Mouse (Mus musculus) left cerebral cortex, adult 6 months (tissue): ENCODE measurements around the gene Olfr904. TPM values are rescaled to one million over a fixed set of nuclear protein-coding genes. Genes with fewer than 3 reads are reported as not detected.

Experiments
- long read RNA-seq, 2 experiments: library from polyadenylated mRNA; unstranded; transcript quantifications; one replicate each; pipeline ENCODE4 v2.0.0; 2019 to 2020
- polyA plus RNA-seq: library from polyadenylated mRNA; unstranded; fragments of <200 nt; fragmentation: Nextera tagmentation; gene quantifications from 2 replicates; pipeline ENCODE4 v1.2.3, GENCODE M21; 2021

The Olfr904 gene
- not detected in 2 replicates for polyA plus RNA-seq
- long read RNA-seq, experiment 1 = 0 reads
- long read RNA-seq, experiment 2 = 0 reads

GRCm38 (mm10) chr9:38462844-38463243, at the start of gene Olfr904:
Gene Olfr904, plus strand, starts transcription at chr9:38463144.

GRCm38 (mm10) chr9:38429155-38429554, 33.8 kb upstream of the Olfr904 start, which contains the start of gene Olfr901:
Gene Olfr901, plus strand, starts transcription at chr9:38429455.

DNA sequence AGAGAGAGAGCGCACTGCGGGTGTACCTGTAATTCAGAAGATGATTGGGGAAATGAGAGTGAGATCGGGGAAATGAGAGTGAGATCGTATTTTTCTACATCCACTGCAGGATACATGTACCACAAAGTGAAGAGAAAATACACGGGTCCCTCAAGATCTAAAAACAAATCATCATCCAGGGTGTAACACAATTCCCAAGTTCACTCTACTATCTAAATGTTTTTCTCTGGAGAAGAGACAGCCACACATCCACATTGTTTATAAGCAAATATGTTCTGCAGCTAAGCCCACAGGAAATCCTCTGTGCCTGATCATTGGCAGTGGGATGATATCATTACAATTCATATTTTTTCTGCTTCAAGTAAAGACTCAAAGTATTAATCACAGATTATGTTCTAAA, 15.6 kb upstream of the Olfr904 start, which contains the start of gene Olfr902:
Olfr902 (plus strand) TSS at position 301 of the 400 bp plus-strand sequence.

GRCm38 (mm10) chr9:38470807-38471206, 7.9 kb downstream of the Olfr904 start, which contains the start of gene Olfr905:
Gene Olfr905, plus strand, starts transcription at chr9:38471107.

DNA sequence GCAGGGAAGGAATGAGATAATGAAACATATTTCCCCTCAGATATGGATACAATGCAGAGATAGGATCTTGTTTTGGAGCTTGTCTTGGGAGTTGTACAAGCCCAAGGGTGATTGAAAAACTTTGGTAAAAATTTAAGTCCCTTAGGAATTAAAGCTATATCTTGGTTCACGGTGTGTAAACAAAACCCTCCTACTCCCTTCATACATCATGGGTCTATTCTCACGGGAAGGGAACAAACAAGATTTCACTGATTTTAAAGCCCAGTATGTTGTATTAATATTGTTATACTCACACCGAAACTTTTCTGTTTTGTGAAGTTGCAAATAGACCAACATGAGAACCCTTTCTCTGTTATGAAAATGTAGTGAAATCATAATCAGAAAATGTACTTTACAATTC, 23.8 kb downstream of the Olfr904 start, which contains the start of gene Olfr906:
Olfr906 (plus strand) TSS at position 301 of the 400 bp plus-strand sequence.

GRCm38 (mm10) chr9:38495501-38495900, 32.6 kb downstream of the Olfr904 start, which contains the start of gene Olfr907:
Gene Olfr907, plus strand, starts transcription at chr9:38495801.

Other genes with a start within 250 kb of the Olfr904 start
- gene Olfr894, start 245.1 kb upstream of the Olfr904 start, polyA plus RNA-seq = not detected in 2 replicates
- not detected in 2 replicates for gene Olfr143, start 210.4 kb upstream of the Olfr904 start, polyA plus RNA-seq
- gene Olfr895, start 195.3 kb upstream of the Olfr904 start, polyA plus RNA-seq = not detected in 2 replicates
- not detected in 2 replicates for gene Olfr896-ps1, start 172.0 kb upstream of the Olfr904 start, polyA plus RNA-seq
- gene Olfr25, start 134.1 kb upstream of the Olfr904 start, polyA plus RNA-seq = not detected in 2 replicates
- not detected in 2 replicates for gene Olfr898, start 114.7 kb upstream of the Olfr904 start, polyA plus RNA-seq
- gene Olfr250, start 96.2 kb upstream of the Olfr904 start, polyA plus RNA-seq = not detected in 2 replicates
- not detected in 2 replicates for gene Olfr251, start 86.1 kb upstream of the Olfr904 start, polyA plus RNA-seq
- not detected in 2 replicates for gene Olfr147, start 61.4 kb upstream of the Olfr904 start, polyA plus RNA-seq
- not detected in 2 replicates for gene Olfr901, start 33.7 kb upstream of the Olfr904 start, polyA plus RNA-seq
- not detected in 2 replicates for gene Olfr902, start 15.5 kb upstream of the Olfr904 start, polyA plus RNA-seq
- not detected in 2 replicates for gene Olfr905, start 8.0 kb downstream of the Olfr904 start, polyA plus RNA-seq
- not detected in 2 replicates for gene Olfr906, start 23.9 kb downstream of the Olfr904 start, polyA plus RNA-seq
- not detected in 2 replicates for gene Olfr907, start 32.7 kb downstream of the Olfr904 start, polyA plus RNA-seq
- gene Olfr911-ps1, start 58.4 kb downstream of the Olfr904 start, polyA plus RNA-seq = not detected in 2 replicates
- not detected in 2 replicates for gene Olfr910, start 74.7 kb downstream of the Olfr904 start, polyA plus RNA-seq
- gene Olfr912, start 117.0 kb downstream of the Olfr904 start, polyA plus RNA-seq = not detected in 2 replicates
- gene Olfr913, start 129.6 kb downstream of the Olfr904 start, polyA plus RNA-seq = not detected in 2 replicates
- gene Olfr914, start 142.0 kb downstream of the Olfr904 start, polyA plus RNA-seq = not detected in 2 replicates
- gene Olfr916, start 196.7 kb downstream of the Olfr904 start, polyA plus RNA-seq = not detected in 2 replicates
- not detected in 2 replicates for gene Olfr917, start 202.7 kb downstream of the Olfr904 start, polyA plus RNA-seq
- not detected in 2 replicates for gene Olfr918, start 211.5 kb downstream of the Olfr904 start, polyA plus RNA-seq
- gene Olfr919, start 240.5 kb downstream of the Olfr904 start, polyA plus RNA-seq = not detected in 2 replicates